Mouse (Mus musculus): ENCODE results near the gene Fam189a1. TPM values are rescaled to one million over a fixed set of nuclear protein-coding genes. Genes with fewer than 3 reads are reported as not detected.

Gene Fam189a1
- polyA plus RNA-seq, 1 experiment from 2014 or later = 0.66 TPM

DNA sequence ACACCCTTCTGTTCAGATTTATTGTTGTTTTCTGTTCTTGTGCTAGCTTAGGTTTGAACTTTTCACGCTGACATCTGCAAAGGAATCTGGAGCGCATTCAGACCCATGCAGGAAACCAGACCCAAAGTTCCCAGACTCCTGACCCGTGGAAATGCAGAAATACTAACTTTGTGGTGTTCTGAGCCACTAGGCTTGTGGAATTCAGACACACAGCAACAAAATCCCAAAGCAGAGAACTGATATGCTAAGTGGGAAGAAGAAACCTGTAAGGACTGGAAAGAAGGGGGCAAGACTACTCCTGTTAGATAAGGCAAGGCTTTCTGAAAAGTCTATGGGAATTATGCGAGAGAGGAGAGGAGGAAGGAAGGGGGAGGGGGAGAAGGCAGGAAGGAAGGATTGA lies 167.0 kb downstream of the Fam189a1 start:
- no peak for ATAC-seq

GRCm38 (mm10) chr7:64988015-64988414 lies 168.4 kb downstream of the Fam189a1 start:
- no peak for ATAC-seq
- 91% methylated on average over 2 of the region's 2 CpGs for WGBS
- Histone ChIP-seq H3K9me3 (ENCODE audit: control insufficient read depth) (no peaks in the 10 kb centered on the region), H3K9ac (ENCODE audit: low read depth, low read length) (no peak overlapping the region), H3K4me3 (ENCODE audit: low read depth, low read length) (no peak overlapping the region), H3K27me3 (replicated peaks; ENCODE audit: control insufficient read depth, insufficient read depth, low read length) (no peaks in the 10 kb centered on the region), H3K27ac (ENCODE audit: low read depth, low read length) (no peak overlapping the region), H3K36me3 (ENCODE audit: control insufficient read depth, insufficient read depth) (no peaks in the 10 kb centered on the region), H3K4me1 (replicated peaks; ENCODE audit: control insufficient read depth, insufficient read depth, low read length) (no peaks in the 10 kb centered on the region), H3K4me2 (replicated peaks; ENCODE audit: low read depth) (no peak overlapping the region)
- TF ChIP-seq CTCF (IDR thresholded peaks at IDR 0.05; ENCODE audit: low read depth) = no peak

More for the DNA sequence above, 167.0 kb downstream of the Fam189a1 start:
- Histone ChIP-seq H3K4me1 (replicated peaks; ENCODE audit: control insufficient read depth, insufficient read depth, low read length) (no peaks in the 10 kb centered on the region), H3K9me3 (ENCODE audit: control insufficient read depth) (no peaks in the 10 kb centered on the region), H3K4me3 (ENCODE audit: low read depth, low read length) (no peak overlapping the region), H3K36me3 (ENCODE audit: control insufficient read depth, insufficient read depth) (no peaks in the 10 kb centered on the region), H3K9ac (ENCODE audit: low read depth, low read length) (no peak overlapping the region), H3K27me3 (replicated peaks; ENCODE audit: control insufficient read depth, insufficient read depth, low read length) (no peaks in the 10 kb centered on the region), H3K4me2 (replicated peaks; ENCODE audit: low read depth) (no peak overlapping the region), H3K27ac (ENCODE audit: low read depth, low read length) (no peak overlapping the region)
- WGBS = 79% methylated on average over 4 of the region's 4 CpGs
- TF ChIP-seq CTCF (IDR thresholded peaks at IDR 0.05; ENCODE audit: low read depth) = no peak

DNA sequence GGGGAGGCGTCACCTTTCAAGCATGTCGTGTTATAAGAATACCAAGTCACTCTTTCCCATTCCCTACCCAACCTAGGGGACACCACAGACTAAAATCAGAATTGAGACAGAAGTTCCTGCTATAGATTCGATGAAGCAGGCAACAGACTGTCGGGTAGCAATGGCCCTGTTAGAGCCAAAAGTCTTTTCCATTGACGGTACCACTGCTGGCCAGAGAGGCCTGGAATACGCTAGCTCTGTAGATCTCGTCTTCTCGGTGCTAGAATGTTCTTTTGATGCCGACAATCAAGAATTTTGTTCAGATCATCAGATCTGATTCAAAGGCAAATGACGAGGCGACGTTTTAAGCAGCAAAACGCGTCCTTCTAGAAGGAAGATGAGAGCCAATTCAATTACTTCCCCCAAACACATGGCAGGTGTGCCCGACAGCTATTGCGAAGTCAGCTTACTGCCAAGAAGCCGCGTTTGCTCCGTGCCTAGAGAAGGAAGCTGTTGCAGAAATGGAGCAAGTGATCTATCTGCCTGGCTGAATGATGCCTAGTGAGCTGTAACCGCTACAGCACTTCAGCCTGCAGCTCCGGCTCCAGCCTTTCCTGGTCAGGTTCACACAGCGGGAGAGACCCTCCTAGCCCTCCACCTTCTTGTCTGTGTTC lies 171.8 kb downstream of the Fam189a1 start:
- H3K27ac ChIP-seq (ENCODE audit: low read depth, low read length) = no peak overlapping the region
- no peak overlapping the region for H3K9ac ChIP-seq (ENCODE audit: low read depth, low read length)
- no peaks in the 10 kb centered on the region for H3K9me3 ChIP-seq (ENCODE audit: control insufficient read depth)
- no peaks in the 10 kb centered on the region for H3K36me3 ChIP-seq (ENCODE audit: control insufficient read depth, insufficient read depth)
- WGBS = 90% methylated on average over 22 of the region's 22 CpGs
- TF ChIP-seq CTCF (IDR thresholded peaks at IDR 0.05; ENCODE audit: low read depth) = no peak
- no peak overlapping the region for H3K4me3 ChIP-seq (ENCODE audit: low read depth, low read length)
- no peak overlapping the region for H3K4me2 ChIP-seq (replicated peaks; ENCODE audit: low read depth)
- H3K27me3 ChIP-seq (replicated peaks; ENCODE audit: control insufficient read depth, insufficient read depth, low read length) = no peaks in the 10 kb centered on the region
- ATAC-seq = no peak
- no peaks in the 10 kb centered on the region for H3K4me1 ChIP-seq (replicated peaks; ENCODE audit: control insufficient read depth, insufficient read depth, low read length)

DNA sequence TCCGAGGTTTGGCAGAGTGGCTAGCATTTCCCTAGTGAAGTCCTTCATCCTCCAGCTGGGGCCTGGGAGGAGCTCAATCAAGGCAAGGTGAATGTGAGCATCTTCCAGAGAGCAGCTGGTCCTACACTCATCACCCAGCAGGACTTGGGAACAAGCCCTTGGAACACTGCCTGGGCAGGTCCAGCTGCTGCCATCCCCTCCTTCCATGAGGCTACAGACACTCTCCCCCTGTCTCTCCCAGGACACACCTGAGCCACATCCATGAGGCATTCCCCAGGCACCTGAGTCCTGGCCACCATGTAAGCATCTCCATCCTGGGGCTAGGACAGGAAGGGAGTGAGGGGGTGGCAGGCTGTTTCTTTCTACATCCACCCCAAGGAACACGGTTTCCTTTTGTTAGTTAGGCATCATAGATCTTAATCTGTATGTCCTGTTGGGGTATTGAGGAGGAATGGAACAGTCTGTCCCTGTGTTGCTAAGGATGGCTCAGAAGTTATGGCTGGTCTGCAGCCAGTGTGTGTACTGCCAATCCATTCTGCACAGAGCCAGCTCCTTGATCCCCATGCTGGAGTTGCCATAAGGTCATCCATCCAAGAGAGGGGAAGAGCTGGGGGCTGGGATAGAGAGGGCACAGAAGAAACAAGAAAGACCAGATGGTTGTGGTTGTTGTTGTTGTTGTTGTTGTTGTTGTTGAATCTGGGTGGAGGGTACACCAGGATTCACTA lies 174.7 kb downstream of the Fam189a1 start:
- no peak overlapping the region for H3K4me3 ChIP-seq (ENCODE audit: low read depth, low read length)
- no peak overlapping the region for H3K27ac ChIP-seq (ENCODE audit: low read depth, low read length)
- no peak for ATAC-seq
- H3K4me2 ChIP-seq (replicated peaks; ENCODE audit: low read depth) = no peak overlapping the region
- no peaks in the 10 kb centered on the region for H3K27me3 ChIP-seq (replicated peaks; ENCODE audit: control insufficient read depth, insufficient read depth, low read length)
- no peak for TF ChIP-seq CTCF (IDR thresholded peaks at IDR 0.05; ENCODE audit: low read depth)
- no peaks in the 10 kb centered on the region for H3K36me3 ChIP-seq (ENCODE audit: control insufficient read depth, insufficient read depth)
- no peaks in the 10 kb centered on the region for H3K4me1 ChIP-seq (replicated peaks; ENCODE audit: control insufficient read depth, insufficient read depth, low read length)
- WGBS = 54% methylated on average over 2 of the region's 2 CpGs
- no peaks in the 10 kb centered on the region for H3K9me3 ChIP-seq (ENCODE audit: control insufficient read depth)
- no peak overlapping the region for H3K9ac ChIP-seq (ENCODE audit: low read depth, low read length)

DNA sequence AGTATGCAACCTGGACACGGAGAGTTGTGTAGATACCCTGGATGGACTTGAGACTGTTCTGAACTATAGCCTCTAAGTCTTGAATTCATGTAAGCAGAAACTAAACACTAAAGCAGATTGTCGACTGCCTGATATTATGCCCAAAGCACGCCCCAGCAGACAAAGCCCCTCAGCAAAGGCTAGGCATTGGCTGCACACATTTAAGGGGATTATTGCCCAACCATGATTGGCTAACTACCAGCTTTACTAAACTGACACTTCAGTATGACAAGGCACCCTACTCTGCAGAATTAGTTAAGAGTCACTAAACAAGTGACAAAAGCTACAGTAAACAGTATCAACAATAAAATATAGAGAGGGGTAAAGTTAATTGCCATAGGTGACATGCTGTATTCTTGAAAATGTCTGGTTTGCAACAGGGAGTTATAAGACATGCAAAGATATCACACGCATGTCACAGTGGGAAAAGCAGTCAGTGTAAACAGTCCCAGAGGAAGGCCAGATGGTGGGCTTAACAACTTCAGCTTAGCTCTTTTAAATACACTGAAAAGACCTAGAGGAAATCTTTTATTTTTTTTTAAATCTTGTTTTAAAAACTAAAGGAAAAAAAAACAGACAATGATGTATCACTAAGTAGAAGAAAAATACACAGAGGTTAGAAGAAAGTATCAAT lies 182.6 kb downstream of the Fam189a1 start:
- no peak for ATAC-seq
- H3K4me3 ChIP-seq (ENCODE audit: low read depth, low read length) = no peak overlapping the region

GRCm38 (mm10) chr7:64962128-64962527 lies 194.2 kb downstream of the Fam189a1 start:
- ATAC-seq = no peak
- 82% methylated on average over 3 of the region's 3 CpGs for WGBS
- Histone ChIP-seq H3K27ac (ENCODE audit: low read depth, low read length) (no peak overlapping the region), H3K36me3 (ENCODE audit: control insufficient read depth, insufficient read depth) (no peaks in the 10 kb centered on the region), H3K4me2 (replicated peaks; ENCODE audit: low read depth) (no peak overlapping the region), H3K9ac (ENCODE audit: low read depth, low read length) (no peak overlapping the region), H3K4me3 (ENCODE audit: low read depth, low read length) (no peak overlapping the region), H3K4me1 (replicated peaks; ENCODE audit: control insufficient read depth, insufficient read depth, low read length) (no peaks in the 10 kb centered on the region), H3K9me3 (ENCODE audit: control insufficient read depth) (no peaks in the 10 kb centered on the region), H3K27me3 (replicated peaks; ENCODE audit: control insufficient read depth, insufficient read depth, low read length) (no peaks in the 10 kb centered on the region)
- no peak for TF ChIP-seq CTCF (IDR thresholded peaks at IDR 0.05; ENCODE audit: low read depth)

More for the DNA sequence above, 182.6 kb downstream of the Fam189a1 start:
- Histone ChIP-seq H3K27ac (ENCODE audit: low read depth, low read length) (no peak overlapping the region), H3K9me3 (ENCODE audit: control insufficient read depth) (no peaks in the 10 kb centered on the region), H3K36me3 (ENCODE audit: control insufficient read depth, insufficient read depth) (no peaks in the 10 kb centered on the region), H3K4me2 (replicated peaks; ENCODE audit: low read depth) (no peak overlapping the region), H3K27me3 (replicated peaks; ENCODE audit: control insufficient read depth, insufficient read depth, low read length) (no peaks in the 10 kb centered on the region), H3K9ac (ENCODE audit: low read depth, low read length) (no peak overlapping the region), H3K4me1 (replicated peaks; ENCODE audit: control insufficient read depth, insufficient read depth, low read length) (no peaks in the 10 kb centered on the region)
- no peak for TF ChIP-seq CTCF (IDR thresholded peaks at IDR 0.05; ENCODE audit: low read depth)
- WGBS = 69% methylated on average over 4 of the region's 4 CpGs
